Mouse (Mus musculus): ENCODE data around the gene Spata33. TPM values are rescaled to one million over a fixed set of nuclear protein-coding genes. Genes with fewer than 3 reads are reported as not detected.
"Not testable (repeated sequence)": the region's sequence is repeated elsewhere in the genome, so short reads cannot be mapped to it uniquely, and the experiment has no call there.

Spata33 gene
- polyA plus RNA-seq, 1 experiment from 2014 or later = 7.8 TPM

DNA sequence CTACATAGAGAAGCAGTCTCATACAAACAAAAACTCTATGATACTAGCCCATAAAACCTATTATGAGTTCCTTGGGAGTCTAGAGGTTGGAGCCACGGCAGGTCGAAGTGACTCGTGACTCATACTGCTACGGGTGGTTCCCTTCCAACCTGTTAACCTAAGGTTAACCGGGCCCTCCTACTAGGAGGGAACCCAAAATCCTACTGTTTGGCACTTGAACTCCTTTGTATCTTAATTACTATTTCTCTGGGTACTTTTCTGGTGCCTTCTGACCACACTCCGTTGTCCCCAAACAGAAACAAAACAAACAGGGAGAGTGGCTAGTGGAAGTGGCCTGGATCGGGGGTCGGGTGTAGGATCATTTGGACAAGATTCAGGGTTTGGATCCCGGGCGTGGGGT lies 756 bp upstream of the Spata33 start:
- no peak for ATAC-seq (ENCODE audit: low FRiP score)
- no peaks in the 10 kb centered on the region for H3K27me3 ChIP-seq

DNA sequence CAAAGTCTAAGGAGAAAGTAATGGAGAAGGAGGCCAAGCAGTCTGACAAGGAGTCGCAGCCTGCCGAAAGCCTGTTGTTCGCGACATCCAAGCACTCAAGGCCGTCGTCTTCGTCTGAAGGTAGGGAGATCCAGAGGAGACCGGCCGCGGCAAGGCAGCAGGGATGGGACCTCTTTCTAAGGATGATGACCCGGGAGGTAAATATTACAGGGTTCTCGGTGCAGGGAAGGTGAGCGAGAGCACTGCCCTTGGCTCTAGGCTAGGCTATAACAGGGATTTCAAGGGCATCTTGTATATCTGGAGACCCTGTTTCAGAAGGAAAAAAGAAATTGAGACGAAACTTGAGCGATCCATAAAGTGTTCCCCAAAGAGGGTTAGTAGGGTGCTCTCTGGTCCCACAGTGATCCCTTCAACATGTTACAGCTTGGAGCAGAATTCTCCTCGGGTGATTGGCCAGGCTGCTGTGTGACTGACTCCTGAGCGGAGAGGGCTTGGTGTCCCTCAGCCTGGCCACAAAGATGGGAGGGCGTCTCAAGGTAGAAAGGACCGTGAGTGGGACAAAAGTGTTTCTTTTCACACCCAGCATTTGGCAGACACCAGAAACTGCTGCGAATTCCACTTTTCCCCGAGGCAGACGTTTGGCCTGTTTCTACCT lies 613 bp downstream of the Spata33 start:
- H3K4me1 ChIP-seq (replicated peaks) = peaks cover 26% of the 10 kb centered on the region
- H3K4me3 ChIP-seq = peak overlapping the region; percentile 97
- peak overlapping the region; percentile 94 for H3K4me2 ChIP-seq
- ATAC-seq (ENCODE audit: low FRiP score) = peak; percentile 28; the same call in 1 of the 2 replicates
- H3K9me3 ChIP-seq = no peaks in the 10 kb centered on the region
- peaks cover 21% of the 10 kb centered on the region for H3K36me3 ChIP-seq
- no peaks in the 10 kb centered on the region for H3K27me3 ChIP-seq
- peak overlapping the region; percentile 99 for H3K9ac ChIP-seq
- peak overlapping the region; percentile 70 for H3K27ac ChIP-seq
- WGBS = 18% methylated on average over 22 of the region's 22 CpGs

More for the DNA sequence above, 756 bp upstream of the Spata33 start:
- Histone ChIP-seq H3K9me3 (no peaks in the 10 kb centered on the region), H3K27ac (peak overlapping the region; percentile 70), H3K4me2 (peak overlapping the region; percentile 94), H3K9ac (peak overlapping the region; percentile 99), H3K4me1 (replicated peaks) (peaks cover 26% of the 10 kb centered on the region), H3K4me3 (peak overlapping the region; percentile 97), H3K36me3 (peaks cover 35% of the 10 kb centered on the region)
- WGBS = 52% methylated on average over 10 of the region's 10 CpGs

DNA sequence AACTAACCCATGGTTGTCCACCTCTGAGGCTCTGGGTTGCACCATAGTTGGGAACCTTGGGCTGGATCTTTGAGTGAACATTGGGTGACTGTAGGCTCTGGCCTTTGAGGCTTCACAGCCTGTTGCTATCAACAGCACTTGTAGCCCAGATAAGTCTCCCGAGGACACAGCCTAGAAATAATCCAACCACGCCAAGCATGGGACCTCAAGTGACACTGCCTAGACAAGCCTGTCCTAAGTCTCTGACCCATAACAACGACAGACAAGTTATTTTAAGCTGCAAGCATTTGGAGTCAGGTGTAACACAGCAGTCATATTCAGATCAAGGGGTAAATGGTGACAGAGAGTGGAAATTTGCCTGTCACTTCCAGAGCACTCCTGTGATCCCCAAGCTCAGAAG lies 2.8 kb downstream of the Spata33 start:
- ATAC-seq (ENCODE audit: low FRiP score) = no peak
- H3K4me1 ChIP-seq (replicated peaks) = peaks cover 26% of the 10 kb centered on the region
- no peak overlapping the region for H3K9ac ChIP-seq
- no peak overlapping the region for H3K27ac ChIP-seq
- H3K4me3 ChIP-seq = no peak overlapping the region
- no peaks in the 10 kb centered on the region for H3K27me3 ChIP-seq
- H3K4me2 ChIP-seq = no peak overlapping the region
- 80% methylated on average over 3 of the region's 3 CpGs for WGBS
- no peaks in the 10 kb centered on the region for H3K9me3 ChIP-seq
- H3K36me3 ChIP-seq = no peaks in the 10 kb centered on the region

DNA sequence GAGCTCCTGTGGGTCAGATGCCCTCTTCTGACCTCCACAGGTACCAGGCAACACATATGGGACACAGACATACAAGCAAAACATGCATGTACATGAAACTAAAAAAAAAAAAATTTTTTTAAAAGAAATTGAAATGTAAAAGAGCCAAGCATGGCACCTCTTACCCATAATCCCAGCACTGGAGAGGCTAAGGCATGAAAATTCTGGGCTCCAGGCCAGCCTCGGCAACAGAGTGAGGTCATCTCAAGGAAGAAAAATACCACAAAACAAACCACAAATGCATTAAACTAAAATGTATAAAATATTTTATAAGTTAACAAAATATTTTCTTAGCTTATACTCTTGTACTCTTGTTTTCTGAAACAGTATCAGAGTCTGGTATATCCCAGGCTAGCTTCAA lies 8.3 kb downstream of the Spata33 start:
- 93% methylated on average over 1 of the region's 1 CpGs for WGBS

DNA sequence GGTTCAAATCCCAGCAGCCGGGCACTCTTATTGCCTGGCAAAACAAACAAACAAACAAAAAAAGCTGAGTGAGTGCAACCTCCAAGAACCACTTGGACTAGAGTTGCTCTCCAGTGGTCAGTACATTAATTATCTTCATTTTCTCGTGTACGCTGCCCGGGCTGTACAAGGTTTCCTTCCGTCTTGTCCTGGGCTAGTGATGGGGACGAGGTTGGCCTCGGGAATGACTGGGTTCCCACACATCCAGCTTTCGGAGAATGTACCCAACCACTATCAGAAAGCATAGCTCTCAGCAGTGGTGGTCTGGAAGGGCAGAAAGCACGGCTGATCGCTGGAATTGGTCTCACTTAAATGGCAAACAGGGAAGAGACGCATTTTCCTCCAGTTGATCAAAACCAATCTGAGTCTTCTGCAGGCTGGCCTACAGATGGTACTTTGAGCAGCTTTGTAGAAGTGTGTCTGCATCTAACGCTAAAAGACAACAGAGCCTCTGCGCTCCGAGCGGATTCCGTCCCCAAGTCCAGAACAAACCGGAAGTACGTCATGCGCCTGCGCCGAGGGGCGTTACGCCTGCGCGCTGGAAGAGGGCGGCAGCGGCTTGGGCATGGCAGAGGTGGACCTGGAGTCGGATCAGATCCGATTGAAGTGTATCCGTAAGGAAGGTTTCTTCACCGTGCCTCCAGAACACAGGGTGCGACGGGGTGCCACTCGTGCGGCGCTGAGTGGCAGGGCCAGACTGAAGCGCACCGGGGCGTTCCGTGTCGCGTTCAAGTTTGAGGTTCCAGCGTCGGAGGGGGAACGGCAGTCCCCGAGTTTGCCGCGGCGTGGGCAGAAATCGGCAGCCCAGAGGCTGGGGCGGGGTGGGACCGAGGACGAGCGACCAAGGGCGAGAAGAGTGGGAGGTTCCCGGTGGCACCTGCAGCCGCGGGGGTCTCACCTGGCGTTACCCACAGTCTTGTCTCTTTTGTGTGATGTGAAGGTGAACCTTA lies 11.9 kb downstream of the Spata33 start, which contains the start of gene Cdk10:
Gene Cdk10 (plus strand): TSS at position 565 of the 989 bp plus-strand sequence.
- Histone ChIP-seq H3K4me3 (peak within 1 kb of the TSS; percentile 86), H3K4me2 (peak within 1 kb of the TSS; percentile 93), H3K27ac (peak within 1 kb of the TSS; percentile 91), H3K9me3 (no peaks in the 10 kb centered on the region), H3K36me3 (peaks cover 31% of the 10 kb centered on the region), H3K4me1 (replicated peaks) (peaks cover 19% of the 10 kb centered on the region), H3K27me3 (no peaks in the 10 kb centered on the region), H3K9ac (peak within 1 kb of the TSS; percentile 95)
- 3% methylated on average over 59 of the region's 59 CpGs for WGBS
- ATAC-seq (ENCODE audit: low FRiP score) = peak; percentile 90

More for the DNA sequence above, 8.3 kb downstream of the Spata33 start:
- H3K36me3 ChIP-seq = no peaks in the 10 kb centered on the region
- ATAC-seq (ENCODE audit: low FRiP score) = no peak
- H3K27me3 ChIP-seq = no peaks in the 10 kb centered on the region
- no peak overlapping the region for H3K9ac ChIP-seq
- no peak overlapping the region for H3K27ac ChIP-seq
- no peak overlapping the region for H3K4me2 ChIP-seq
- peaks cover 17% of the 10 kb centered on the region for H3K4me1 ChIP-seq (replicated peaks)
- no peak overlapping the region for H3K4me3 ChIP-seq
- no peaks in the 10 kb centered on the region for H3K9me3 ChIP-seq

DNA sequence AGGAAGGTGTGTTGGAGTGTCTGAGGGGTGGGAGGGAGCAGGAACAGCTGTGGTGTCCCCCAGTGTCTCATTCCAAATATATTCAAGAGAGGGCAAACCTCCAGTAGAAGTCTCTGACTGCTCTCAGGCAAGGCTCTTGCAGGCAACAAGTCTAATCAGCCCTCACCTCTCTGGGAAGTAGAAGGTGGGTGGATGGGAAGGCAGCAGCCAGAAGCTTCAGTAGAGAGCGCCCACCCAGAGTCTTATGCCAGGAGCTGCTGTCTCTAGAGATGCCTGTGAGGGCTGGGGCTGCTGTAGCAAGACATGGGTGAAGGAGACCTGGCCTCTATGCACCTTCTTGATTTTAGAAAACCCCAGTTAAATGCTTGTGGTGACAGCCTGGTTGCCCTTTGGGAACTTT lies 15.8 kb downstream of the Spata33 start:
- Histone ChIP-seq H3K27me3 (peaks cover 6% of the 10 kb centered on the region), H3K27ac (no peak overlapping the region), H3K9me3 (no peaks in the 10 kb centered on the region), H3K36me3 (peaks cover 38% of the 10 kb centered on the region), H3K9ac (no peak overlapping the region), H3K4me2 (no peak overlapping the region), H3K4me1 (replicated peaks) (peaks cover 25% of the 10 kb centered on the region), H3K4me3 (no peak overlapping the region)
- 100% methylated on average over 1 of the region's 1 CpGs for WGBS
- ATAC-seq (ENCODE audit: low FRiP score) = no peak

DNA sequence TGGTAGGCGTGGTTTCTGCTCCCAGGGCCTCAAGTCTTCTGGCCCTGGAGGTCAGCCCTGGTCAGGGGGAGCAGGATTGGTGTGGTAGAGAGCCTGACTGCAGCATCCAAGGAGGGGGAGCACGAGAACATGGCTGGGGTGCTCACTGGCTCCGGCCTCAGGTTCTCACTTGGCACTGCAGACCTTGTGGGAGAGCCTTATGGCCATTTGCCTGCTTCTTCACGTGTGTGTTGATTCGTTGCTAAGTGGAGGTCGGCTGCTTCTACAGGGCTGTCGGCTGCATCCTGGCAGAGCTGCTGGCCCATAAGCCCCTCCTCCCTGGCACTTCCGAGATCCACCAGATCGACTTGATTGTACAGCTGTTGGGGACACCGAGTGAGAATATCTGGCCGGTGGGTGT lies 17.7 kb downstream of the Spata33 start:
- Histone ChIP-seq H3K4me1 (replicated peaks) (peaks cover 31% of the 10 kb centered on the region), H3K27me3 (peaks cover 25% of the 10 kb centered on the region), H3K36me3 (peaks cover 38% of the 10 kb centered on the region)
- not testable (repeated sequence) for H3K27ac ChIP-seq; H3K9me3 ChIP-seq; H3K4me2 ChIP-seq; H3K4me3 ChIP-seq; H3K9ac ChIP-seq; ATAC-seq (ENCODE audit: low FRiP score)
- WGBS = 91% methylated on average over 11 of the region's 11 CpGs

DNA sequence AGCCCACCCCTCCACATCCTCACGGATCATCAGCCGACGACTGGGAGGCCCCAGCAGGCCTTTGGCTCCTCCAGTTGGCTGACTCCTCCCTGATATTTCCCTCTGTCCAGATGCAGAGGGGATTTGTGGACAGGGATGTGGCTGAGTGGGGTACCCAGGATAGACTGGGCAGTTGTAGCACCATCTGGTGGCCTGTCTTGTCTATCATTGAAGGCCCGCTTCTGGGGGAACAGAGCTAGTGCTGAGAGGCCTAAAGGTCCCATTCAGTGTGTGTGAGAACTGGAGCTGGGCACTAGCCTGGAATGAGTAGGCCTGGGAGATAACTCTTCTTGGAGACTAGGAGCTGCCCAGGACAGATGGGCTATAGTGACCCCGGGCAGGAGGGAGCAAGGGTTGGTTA lies 19.1 kb downstream of the Spata33 start:
- 67% methylated on average over 5 of the region's 5 CpGs for WGBS
- peaks cover 34% of the 10 kb centered on the region for H3K4me1 ChIP-seq (replicated peaks)
- H3K9ac ChIP-seq = no peak overlapping the region
- no peak overlapping the region for H3K4me3 ChIP-seq
- peaks cover 39% of the 10 kb centered on the region for H3K27me3 ChIP-seq
- H3K36me3 ChIP-seq = peaks cover 32% of the 10 kb centered on the region
- no peak overlapping the region for H3K4me2 ChIP-seq
- no peak for ATAC-seq (ENCODE audit: low FRiP score)
- no peaks in the 10 kb centered on the region for H3K9me3 ChIP-seq
- H3K27ac ChIP-seq = no peak overlapping the region

DNA sequence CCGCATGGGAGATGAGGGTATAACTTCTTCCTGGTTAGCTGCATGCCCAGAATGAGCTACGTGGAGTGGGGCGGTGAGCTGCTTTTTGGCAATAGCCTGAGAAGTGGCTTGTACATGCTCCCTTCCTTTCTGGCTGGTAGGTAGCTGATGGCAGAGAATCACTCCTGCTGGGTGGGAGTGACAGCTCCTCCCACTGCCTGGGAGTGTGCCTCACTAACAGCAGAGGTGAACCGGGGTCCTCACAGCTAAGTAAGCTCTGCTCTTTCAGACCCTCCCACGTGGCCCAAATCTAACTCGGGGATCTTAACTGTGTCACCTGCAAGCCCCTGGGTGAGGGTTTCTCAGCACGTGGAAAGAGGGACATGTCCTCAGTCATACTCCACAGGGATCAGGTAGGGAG lies 19.9 kb downstream of the Spata33 start:
- peaks cover 24% of the 10 kb centered on the region for H3K36me3 ChIP-seq
- H3K27me3 ChIP-seq = peaks cover 45% of the 10 kb centered on the region
- H3K9ac ChIP-seq = no peak overlapping the region
- peaks cover 34% of the 10 kb centered on the region for H3K4me1 ChIP-seq (replicated peaks)
- no peak for ATAC-seq (ENCODE audit: low FRiP score)
- no peak overlapping the region for H3K4me3 ChIP-seq
- no peak overlapping the region for H3K27ac ChIP-seq
- H3K4me2 ChIP-seq = no peak overlapping the region
- H3K9me3 ChIP-seq = no peaks in the 10 kb centered on the region
- 45% methylated on average over 7 of the region's 7 CpGs for WGBS

DNA sequence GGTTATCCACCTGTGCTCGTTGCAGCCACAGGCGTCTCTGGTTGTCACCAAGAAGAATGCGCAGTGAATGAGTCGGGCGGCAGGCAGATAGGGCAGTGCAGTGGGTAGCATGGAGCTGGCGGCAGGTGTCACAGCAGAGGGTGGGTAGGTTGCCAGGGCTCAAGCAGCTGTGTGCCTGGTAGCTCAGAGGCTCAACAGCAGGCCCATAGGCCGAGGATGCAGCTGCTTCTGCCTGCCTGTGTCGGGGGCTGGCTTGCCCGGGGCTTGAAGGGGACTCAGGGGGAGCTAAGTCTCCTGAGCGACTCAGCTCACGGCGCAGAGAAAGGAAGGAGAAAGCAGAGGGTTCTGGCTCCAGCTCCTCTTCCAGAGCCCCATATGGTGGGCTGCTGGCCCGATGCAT lies 20.7 kb downstream of the Spata33 start:
- Histone ChIP-seq H3K9ac (peak overlapping the region; percentile 29; the same call in 1 of the 2 replicates), H3K4me3 (no peak overlapping the region), H3K4me1 (replicated peaks) (peaks cover 34% of the 10 kb centered on the region), H3K27ac (no peak overlapping the region), H3K27me3 (peaks cover 45% of the 10 kb centered on the region), H3K36me3 (peaks cover 19% of the 10 kb centered on the region), H3K9me3 (no peaks in the 10 kb centered on the region), H3K4me2 (no peak overlapping the region)
- ATAC-seq (ENCODE audit: low FRiP score) = no peak
- 53% methylated on average over 13 of the region's 13 CpGs for WGBS

DNA sequence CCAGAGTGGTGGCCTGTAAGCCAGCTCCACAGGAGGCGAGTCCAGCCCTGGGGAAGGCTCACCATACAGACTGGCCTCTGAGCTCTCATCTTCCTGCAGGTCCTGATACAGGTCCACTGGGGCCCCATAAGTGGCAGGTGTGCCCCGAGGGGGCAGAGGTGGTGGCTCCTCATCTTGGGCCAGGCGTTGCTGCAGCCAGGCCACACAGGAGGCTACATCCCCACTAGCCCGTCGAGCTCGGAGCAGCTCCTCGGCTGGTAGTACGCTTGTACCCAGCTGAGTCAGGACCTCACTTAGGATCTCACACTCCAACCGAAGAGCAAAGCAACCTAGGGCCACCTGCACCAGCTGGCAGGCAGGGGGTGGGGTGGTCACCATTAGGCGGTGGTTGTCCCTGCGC lies 21.1 kb downstream of the Spata33 start:
- Histone ChIP-seq H3K9me3 (no peaks in the 10 kb centered on the region), H3K36me3 (peaks cover 14% of the 10 kb centered on the region), H3K9ac (0 out of 2 replicates have a peak overlapping the region, but pooled peaks have one; percentile 29), H3K4me3 (no peak overlapping the region), H3K4me2 (no peak overlapping the region), H3K27ac (no peak overlapping the region), H3K27me3 (peaks cover 45% of the 10 kb centered on the region), H3K4me1 (replicated peaks) (peaks cover 34% of the 10 kb centered on the region)
- WGBS = 83% methylated on average over 11 of the region's 11 CpGs
- no peak for ATAC-seq (ENCODE audit: low FRiP score)

DNA sequence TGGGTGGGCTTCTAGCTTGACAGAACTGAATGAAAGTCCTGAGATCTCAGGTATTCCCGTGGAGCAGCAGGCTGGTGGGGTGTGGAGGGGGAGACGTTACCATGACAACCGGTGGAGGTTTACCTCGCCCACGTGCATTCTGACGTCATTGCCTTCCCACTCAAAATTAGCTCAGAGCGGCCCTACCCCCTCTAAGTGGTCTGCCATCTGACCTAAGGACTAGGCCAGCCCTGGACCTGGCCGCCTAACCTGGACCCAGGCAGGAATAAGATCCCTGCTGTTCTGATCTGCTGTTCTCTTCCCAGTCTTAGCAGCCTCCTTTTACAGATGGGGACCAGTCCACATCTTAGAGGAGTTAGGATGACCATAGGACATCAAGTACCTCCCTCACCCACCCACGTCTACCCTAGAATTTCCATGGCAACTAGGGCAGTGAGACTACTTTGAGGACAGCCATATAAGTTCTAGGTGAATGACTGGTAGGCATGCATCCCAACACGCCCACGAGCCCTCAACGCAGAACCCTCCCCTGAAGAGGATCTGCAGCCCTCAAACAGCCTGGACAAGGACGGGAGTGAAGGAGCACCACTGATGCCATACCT lies 22.4 kb downstream of the Spata33 start:
- Histone ChIP-seq H3K9ac (peak overlapping the region; percentile 73), H3K27me3 (peaks cover 45% of the 10 kb centered on the region), H3K4me2 (peak overlapping the region; percentile 77), H3K4me3 (peak overlapping the region; percentile 47), H3K36me3 (peaks cover 4% of the 10 kb centered on the region), H3K27ac (no peak overlapping the region), H3K9me3 (no peaks in the 10 kb centered on the region), H3K4me1 (replicated peaks) (peaks cover 34% of the 10 kb centered on the region)
- ATAC-seq (ENCODE audit: low FRiP score) = peak; percentile 17; the same call in 1 of the 2 replicates
- WGBS = 37% methylated on average over 13 of the region's 13 CpGs

Measured in hindbrain, embryonic 13.5 days (tissue).